In genomic region chr11:114786326-114786725, GRCm38 (mm10) we compare ENCODE assay signal across 8 mouse cellular contexts. TPM values are rescaled to one million over a fixed set of nuclear protein-coding genes. Genes with fewer than 3 reads are reported as not detected.
DNase-seq lines count a peak whose midpoint lies in the region; ATAC-seq and TF ChIP-seq lines count a peak whose summit lies in the region.
"Had no signal": no experiment of that assay in that cellular context is flagged by ENCODE, and none has a peak within 500 bp of the region (broad histone marks: within the 10 kb centered on the region; RNA-seq: fewer than 3 reads in every experiment).

No protein-coding gene starts in this region.

- intact Hi-C loops in left cerebral cortex, adult 2 months (cut with DNase I), result no loop called here
- intact Hi-C loops in left cerebral cortex, postnatal 4 days (cut with DNase I), result loop anchor here (5.0 kb wide), 1 partner anchor 39 kb away; no protein-coding TSS in a partner anchor

- 2% methylated on average over 43 of the region's 43 CpGs for WGBS in embryonic facial prominence, embryonic 10.5 days
- WGBS in hindbrain, embryonic 12.5 days, result 2% methylated on average over 43 of the region's 43 CpGs
- WGBS in midbrain, embryonic 15.5 days, result 2% methylated on average over 43 of the region's 43 CpGs

- no peaks in the 10 kb centered on the region for H3K36me3 ChIP-seq in embryonic facial prominence, embryonic 10.5 days (replicated peaks)
- no peaks in the 10 kb centered on the region for H3K36me3 ChIP-seq in hindbrain, embryonic 12.5 days
- no peaks in the 10 kb centered on the region for H3K36me3 ChIP-seq in midbrain, embryonic 15.5 days (replicated peaks)

- no peak for TF ChIP-seq CTCF in left cerebral cortex, adult 2 months (IDR thresholded peaks at IDR 0.05)

- H3K9me3 ChIP-seq in embryonic facial prominence, embryonic 10.5 days, result no peaks in the 10 kb centered on the region
- no peaks in the 10 kb centered on the region for H3K9me3 ChIP-seq in hindbrain, embryonic 12.5 days (replicated peaks)
- H3K9me3 ChIP-seq in midbrain, embryonic 15.5 days, result no peaks in the 10 kb centered on the region

- H3K4me2 ChIP-seq in hindbrain, embryonic 12.5 days (replicated peaks), result peak overlapping the region; percentile 53
- H3K4me2 ChIP-seq in midbrain, embryonic 15.5 days, result peak overlapping the region; percentile 49

- H3K27me3 ChIP-seq in embryonic facial prominence, embryonic 10.5 days (replicated peaks; ENCODE audit: low read depth, poor library complexity, severe bottlenecking), result peaks cover 96% of the 10 kb centered on the region
- peaks cover 79% of the 10 kb centered on the region for H3K27me3 ChIP-seq in hindbrain, embryonic 12.5 days
- H3K27me3 ChIP-seq in midbrain, embryonic 15.5 days (replicated peaks), result peaks cover 42% of the 10 kb centered on the region

- H3K9ac ChIP-seq in hindbrain, embryonic 12.5 days, result peak overlapping the region; percentile 49
- peak overlapping the region; percentile 4; the same call in 1 of the 2 replicates for H3K9ac ChIP-seq in midbrain, embryonic 15.5 days

- H3K27ac ChIP-seq in left cerebral cortex, adult 2 months, result no peak overlapping the region
- H3K27ac ChIP-seq in embryonic facial prominence, embryonic 10.5 days (replicated peaks), result peak overlapping the region; percentile 15; the same call in 1 of the 2 replicates
- H3K27ac ChIP-seq in hindbrain, embryonic 12.5 days, result no peak overlapping the region
- no peak overlapping the region for H3K27ac ChIP-seq in midbrain, embryonic 15.5 days

- H3K4me1 ChIP-seq in embryonic facial prominence, embryonic 10.5 days, result peaks cover 34% of the 10 kb centered on the region
- peaks cover 26% of the 10 kb centered on the region for H3K4me1 ChIP-seq in hindbrain, embryonic 12.5 days
- H3K4me1 ChIP-seq in midbrain, embryonic 15.5 days, result peaks cover 23% of the 10 kb centered on the region

- peak; percentile 69 to 70 for DNase-seq in left cerebral cortex, adult 2 months (ENCODE audit: extremely low spot score in 1 of 2, low spot score in 2 of 2)
- DNase-seq in left cerebral cortex, postnatal 4 days, result no peak
- DNase-seq in embryonic facial prominence, embryonic 10.5 days (ENCODE audit: low spot score), result peak; percentile 65
- DNase-seq in thymus, postnatal 25 days, result no peak
- DNase-seq in kidney, postnatal 10 days, result no peak

- peak overlapping the region; percentile 21 for H3K4me3 ChIP-seq in left cerebral cortex, adult 2 months
- peak overlapping the region; percentile 51 for H3K4me3 ChIP-seq in embryonic facial prominence, embryonic 10.5 days
- H3K4me3 ChIP-seq in hindbrain, embryonic 12.5 days, result peak overlapping the region; percentile 26
- peak overlapping the region; percentile 27 for H3K4me3 ChIP-seq in midbrain, embryonic 15.5 days

- 0 out of 2 replicates have a peak, but pooled peaks have one; percentile 16 for ATAC-seq in hindbrain, embryonic 12.5 days (ENCODE audit: low FRiP score)
- ATAC-seq in midbrain, embryonic 15.5 days (replicated peaks), result peak; percentile 59

RNA-seq across cellular contexts. Expression of gene Btbd17, which starts 9.4 kb away (rescaled TPM):
- 10 to 100 TPM; 29.5 to 29.8 TPM for total RNA-seq in left cerebral cortex, adult 2 months (2021)
- 10 to 100 TPM; 12.5 to 14.7 TPM for total RNA-seq in left cerebral cortex, postnatal 4 days (2021)
- polyA plus RNA-seq in embryonic facial prominence, embryonic 10.5 days (2016; fragmentation: Nextera tagmentation; extraction: Ambion mirVana), result 10.0 and 17.0 TPM in 2 replicates
- polyA plus RNA-seq in hindbrain, embryonic 12.5 days (2016; fragmentation: Nextera tagmentation; extraction: Ambion mirVana), result 32.2 and 37.3 TPM in 2 replicates
- polyA plus RNA-seq in midbrain, embryonic 15.5 days (2015; fragmentation: Nextera tagmentation; extraction: Ambion mirVana), result 21.4 and 28.4 TPM in 2 replicates

RNA-seq across cellular contexts. Expression of gene Gpr142, which starts 12.4 kb away (rescaled TPM):
- not detected for total RNA-seq in left cerebral cortex, adult 2 months (2021)
- total RNA-seq in left cerebral cortex, postnatal 4 days (2021), result not detected
- 0.18 TPM in 1 of 2 replicates, not detected in the other for polyA plus RNA-seq in embryonic facial prominence, embryonic 10.5 days (2016; fragmentation: Nextera tagmentation; extraction: Ambion mirVana)
- not detected in 2 replicates for polyA plus RNA-seq in hindbrain, embryonic 12.5 days (2016; fragmentation: Nextera tagmentation; extraction: Ambion mirVana)
- not detected in 2 replicates for polyA plus RNA-seq in midbrain, embryonic 15.5 days (2015; fragmentation: Nextera tagmentation; extraction: Ambion mirVana)
- polyA plus RNA-seq: cortical plate, adult 2 months had no signal

RNA-seq across cellular contexts. Expression of gene Kif19a, which starts 21.1 kb away (rescaled TPM):
- 1 to 10 TPM; 3.2 to 3.6 TPM for total RNA-seq in left cerebral cortex, adult 2 months (2021)
- 1 to 10 TPM; 2.7 to 2.9 TPM for total RNA-seq in left cerebral cortex, postnatal 4 days (2021)
- 1.3 and 2.0 TPM in 2 replicates for polyA plus RNA-seq in embryonic facial prominence, embryonic 10.5 days (2016; fragmentation: Nextera tagmentation; extraction: Ambion mirVana)
- 2.2 and 3.0 TPM in 2 replicates for polyA plus RNA-seq in hindbrain, embryonic 12.5 days (2016; fragmentation: Nextera tagmentation; extraction: Ambion mirVana)
- polyA plus RNA-seq in midbrain, embryonic 15.5 days (2015; fragmentation: Nextera tagmentation; extraction: Ambion mirVana), result 0.40 and 0.46 TPM in 2 replicates

RNA-seq across cellular contexts. Expression of gene Dnaic2, which starts 59.1 kb away (rescaled TPM):
- total RNA-seq in left cerebral cortex, adult 2 months (2021), result 1 to 10 TPM in 1 of 2 experiments, under 1 TPM in 1; 1.00 to 1.8 TPM
- total RNA-seq in left cerebral cortex, postnatal 4 days (2021), result 1 to 10 TPM; 1.5 to 1.8 TPM
- polyA plus RNA-seq in embryonic facial prominence, embryonic 10.5 days (2016; fragmentation: Nextera tagmentation; extraction: Ambion mirVana), result 1.7 and 1.8 TPM in 2 replicates
- polyA plus RNA-seq in hindbrain, embryonic 12.5 days (2016; fragmentation: Nextera tagmentation; extraction: Ambion mirVana), result 3.3 and 4.5 TPM in 2 replicates
- polyA plus RNA-seq in midbrain, embryonic 15.5 days (2015; fragmentation: Nextera tagmentation; extraction: Ambion mirVana), result 3.0 and 3.4 TPM in 2 replicates

Comparison
In these comparisons a context has a peak if more than half of its experiments do, and no peak if none do; other contexts are left out.
1. DNase-seq: peak in left cerebral cortex, adult 2 months (2 of 2) and embryonic facial prominence, embryonic 10.5 days (single experiment); none in left cerebral cortex, postnatal 4 days (single experiment), thymus, postnatal 25 days (single experiment) and kidney, postnatal 10 days (single experiment).
2. Peak in every context shown above with its lines, with median percentiles within 50 percentile points of each other: H3K4me3 ChIP-seq.